Mouse (Mus musculus) lung, postnatal 0 days (tissue): ENCODE data around the gene Ranbp17.

Experiments used
- CTCF ChIP-seq: IDR thresholded peaks from 2 replicates; pipeline ENCODE4 v1.5.1; 2016; ENCODE audit warnings: antibody characterized with exemption, mild to moderate bottlenecking
- EP300 ChIP-seq: IDR thresholded peaks from 2 replicates; pipeline ENCODE4 v1.6.1; 2016; ENCODE audit warnings: antibody characterized with exemption, mild to moderate bottlenecking, control low read depth

GRCm38 (mm10) chr11:33195531-33196446 lies 317.8 kb downstream of the Ranbp17 start:
- TF ChIP-seq CTCF (no peak), EP300 (no peak)
